Mouse (Mus musculus): ENCODE data around the gene Baiap2l2. TPM values are rescaled to one million over a fixed set of nuclear protein-coding genes. Genes with fewer than 3 reads are reported as not detected.
A peak's percentile ranks its signal among the peaks of the same experiment; 100 is the strongest.
"Not testable (repeated sequence)": the region's sequence is repeated elsewhere in the genome, so short reads cannot be mapped to it uniquely, and the experiment has no call there.

Gene Baiap2l2
- polyA plus RNA-seq, 1 experiment from 2014 or later: 13.4 TPM

- peaks cover 19% of the 10 kb centered on the region for H3K4me1 ChIP-seq
- ATAC-seq (replicated peaks; ENCODE audit: low FRiP score); H3K27me3 ChIP-seq; H3K9ac ChIP-seq; H3K36me3 ChIP-seq; H3K9me3 ChIP-seq (replicated peaks); H3K4me2 ChIP-seq; H3K4me3 ChIP-seq (replicated peaks); H3K27ac ChIP-seq: not testable (repeated sequence)
- WGBS: 59% methylated on average over 2 of the region's 2 CpGs
Observed at GRCm38 (mm10) chr15:79225780-79226179, 59.6 kb downstream of the Baiap2l2 start.

- no peak overlapping the region for H3K4me3 ChIP-seq (replicated peaks)
- H3K27ac ChIP-seq: no peak overlapping the region
- no peak overlapping the region for H3K4me2 ChIP-seq
- H3K27me3 ChIP-seq: 0 out of 2 replicates have a peak, but pooled peaks cover 4% of the 10 kb centered on the region
- H3K4me1 ChIP-seq: peaks cover 12% of the 10 kb centered on the region
- 11% methylated on average over 5 of the region's 5 CpGs for WGBS
- H3K36me3 ChIP-seq: no peaks in the 10 kb centered on the region
- no peak overlapping the region for H3K9ac ChIP-seq
- ATAC-seq (replicated peaks; ENCODE audit: low FRiP score): peak; percentile 44
- H3K9me3 ChIP-seq (replicated peaks): no peaks in the 10 kb centered on the region
Observed at GRCm38 (mm10) chr15:79224685-79225084, 60.7 kb downstream of the Baiap2l2 start.

- Histone ChIP-seq H3K4me2 (no peak overlapping the region), H3K4me1 (peaks cover 12% of the 10 kb centered on the region), H3K9me3 (replicated peaks) (no peaks in the 10 kb centered on the region), H3K9ac (no peak overlapping the region), H3K27ac (no peak overlapping the region), H3K36me3 (no peaks in the 10 kb centered on the region), H3K27me3 (0 out of 2 replicates have a peak, but pooled peaks cover 4% of the 10 kb centered on the region), H3K4me3 (replicated peaks) (no peak overlapping the region)
- 9% methylated on average over 5 of the region's 5 CpGs for WGBS
- ATAC-seq (replicated peaks; ENCODE audit: low FRiP score): no peak
Observed at GRCm38 (mm10) chr15:79223641-79224040, 61.7 kb downstream of the Baiap2l2 start.

GRCm38 (mm10) chr15:79219572-79219971, 65.8 kb downstream of the Baiap2l2 start:
- Histone ChIP-seq H3K36me3 (no peaks in the 10 kb centered on the region), H3K4me1 (peaks cover 10% of the 10 kb centered on the region), H3K27ac (peak overlapping the region; percentile 51; the same call in 1 of the 2 replicates), H3K9ac (no peak overlapping the region), H3K4me3 (replicated peaks) (no peak overlapping the region), H3K9me3 (replicated peaks) (no peaks in the 10 kb centered on the region), H3K27me3 (0 out of 2 replicates have a peak, but pooled peaks cover 4% of the 10 kb centered on the region), H3K4me2 (no peak overlapping the region)
- peak; percentile 61 for ATAC-seq (replicated peaks; ENCODE audit: low FRiP score)
- WGBS: 0% methylated on average over 1 of the region's 1 CpGs

- no peak for ATAC-seq (replicated peaks; ENCODE audit: low FRiP score)
- H3K9me3 ChIP-seq (replicated peaks): no peaks in the 10 kb centered on the region
- no peaks in the 10 kb centered on the region for H3K27me3 ChIP-seq
- peaks cover 15% of the 10 kb centered on the region for H3K4me1 ChIP-seq
- 71% methylated on average over 3 of the region's 3 CpGs for WGBS
- H3K4me3 ChIP-seq (replicated peaks): no peak overlapping the region
- no peak overlapping the region for H3K9ac ChIP-seq
- H3K27ac ChIP-seq: no peak overlapping the region
- H3K4me2 ChIP-seq: no peak overlapping the region
- no peaks in the 10 kb centered on the region for H3K36me3 ChIP-seq
Observed at GRCm38 (mm10) chr15:79216191-79216590, 69.1 kb downstream of the Baiap2l2 start.

GRCm38 (mm10) chr15:79213591-79213990, 71.7 kb downstream of the Baiap2l2 start:
- WGBS: 77% methylated on average over 6 of the region's 6 CpGs
- no peak for ATAC-seq (replicated peaks; ENCODE audit: low FRiP score)

GRCm38 (mm10) chr15:79212750-79213446, 72.4 kb downstream of the Baiap2l2 start:
- H3K9ac ChIP-seq: no peak overlapping the region
- H3K27me3 ChIP-seq: no peaks in the 10 kb centered on the region
- no peaks in the 10 kb centered on the region for H3K36me3 ChIP-seq
- peaks cover 11% of the 10 kb centered on the region for H3K4me1 ChIP-seq
- H3K9me3 ChIP-seq (replicated peaks): no peaks in the 10 kb centered on the region
- H3K4me3 ChIP-seq (replicated peaks): no peak overlapping the region
- WGBS: 83% methylated on average over 26 of the region's 26 CpGs
- H3K4me2 ChIP-seq: no peak overlapping the region
- 0 out of 2 replicates have a peak overlapping the region, but pooled peaks have one; percentile 3 for H3K27ac ChIP-seq
- ATAC-seq (replicated peaks; ENCODE audit: low FRiP score): no peak

More at GRCm38 (mm10) chr15:79213591-79213990, 71.7 kb downstream of the Baiap2l2 start:
- no peak overlapping the region for H3K27ac ChIP-seq
- H3K4me2 ChIP-seq: no peak overlapping the region
- H3K36me3 ChIP-seq: no peaks in the 10 kb centered on the region
- no peak overlapping the region for H3K4me3 ChIP-seq (replicated peaks)
- no peaks in the 10 kb centered on the region for H3K9me3 ChIP-seq (replicated peaks)
- H3K9ac ChIP-seq: no peak overlapping the region
- peaks cover 11% of the 10 kb centered on the region for H3K4me1 ChIP-seq
- no peaks in the 10 kb centered on the region for H3K27me3 ChIP-seq

- Histone ChIP-seq H3K4me2 (no peak overlapping the region), H3K27ac (no peak overlapping the region), H3K9me3 (replicated peaks) (no peaks in the 10 kb centered on the region), H3K36me3 (no peaks in the 10 kb centered on the region), H3K9ac (no peak overlapping the region), H3K27me3 (no peaks in the 10 kb centered on the region), H3K4me1 (peaks cover 11% of the 10 kb centered on the region), H3K4me3 (replicated peaks) (no peak overlapping the region)
- ATAC-seq (replicated peaks; ENCODE audit: low FRiP score): no peak
- WGBS: 73% methylated on average over 2 of the region's 2 CpGs
Observed at GRCm38 (mm10) chr15:79210357-79210756, 75.0 kb downstream of the Baiap2l2 start.

- Histone ChIP-seq H3K4me3 (replicated peaks) (no peak overlapping the region), H3K36me3 (no peaks in the 10 kb centered on the region), H3K4me2 (0 out of 2 replicates have a peak overlapping the region, but pooled peaks have one; percentile 9), H3K9ac (no peak overlapping the region), H3K4me1 (peaks cover 11% of the 10 kb centered on the region), H3K27ac (no peak overlapping the region), H3K27me3 (no peaks in the 10 kb centered on the region), H3K9me3 (replicated peaks) (no peaks in the 10 kb centered on the region)
- ATAC-seq (replicated peaks; ENCODE audit: low FRiP score): 0 out of 2 replicates have a peak, but pooled peaks have one; percentile 28
- 71% methylated on average over 27 of the region's 27 CpGs for WGBS
Observed at GRCm38 (mm10) chr15:79208758-79209439, 76.4 kb downstream of the Baiap2l2 start.

- Histone ChIP-seq H3K36me3 (no peaks in the 10 kb centered on the region), H3K9ac (no peak overlapping the region), H3K4me3 (replicated peaks) (no peak overlapping the region), H3K4me2 (no peak overlapping the region), H3K4me1 (peaks cover 11% of the 10 kb centered on the region), H3K27ac (no peak overlapping the region), H3K27me3 (no peaks in the 10 kb centered on the region), H3K9me3 (replicated peaks) (no peaks in the 10 kb centered on the region)
- WGBS: 62% methylated on average over 6 of the region's 6 CpGs
- ATAC-seq (replicated peaks; ENCODE audit: low FRiP score): no peak
Observed at GRCm38 (mm10) chr15:79208211-79208610, 77.1 kb downstream of the Baiap2l2 start.
